Mouse (Mus musculus) forebrain, embryonic 12.5 days (tissue): ENCODE results near the gene Klhdc10. TPM values are rescaled to one million over a fixed set of nuclear protein-coding genes. Genes with fewer than 3 reads are reported as not detected.
A peak's percentile ranks its signal among the peaks of the same experiment; 100 is the strongest.

Source experiments
- ATAC-seq: fragments of 200-750 bp; cut with Nextera tagmentation; 2 replicates; pipeline ENCODE4 v1.8.0; 2017; ENCODE audit warnings: moderate TSS enrichment; ENCODE audit not compliant: low FRiP score
- H3K27ac ChIP-seq: fragments of 300-500 bp; sonication (generic); 2 replicates; pipeline ENCODE4 v1.5.1; 2016; ENCODE audit warnings: mild to moderate bottlenecking
- H3K27me3 ChIP-seq: fragments of 300-500 bp; sonication (generic); 2 replicates; pipeline ENCODE4 v1.6.1; 2016; ENCODE audit warnings: mild to moderate bottlenecking
- H3K36me3 ChIP-seq: fragments of 300-500 bp; sonication (generic); replicated peaks from 2 replicates; pipeline ENCODE4 v1.6.1; 2016; ENCODE audit warnings: mild to moderate bottlenecking
- H3K4me1 ChIP-seq: fragments of 300-500 bp; sonication (generic); 2 replicates; pipeline ENCODE4 v1.6.1; 2016
- H3K4me2 ChIP-seq: fragments of 300-500 bp; sonication (generic); 2 replicates; pipeline ENCODE4 v1.6.1; 2016; ENCODE audit warnings: mild to moderate bottlenecking, moderate library complexity
- H3K4me3 ChIP-seq: fragments of 300-500 bp; sonication (generic); replicated peaks from 2 replicates; pipeline ENCODE4 v1.5.1; 2016; ENCODE audit warnings: mild to moderate bottlenecking
- H3K9ac ChIP-seq: fragments of 300-500 bp; sonication (generic); 2 replicates; pipeline ENCODE4 v1.6.1; 2016; ENCODE audit warnings: mild to moderate bottlenecking
- H3K9me3 ChIP-seq: fragments of 300-500 bp; sonication (generic); 2 replicates; pipeline ENCODE4 v1.6.1; 2016
- WGBS: fragments of 180-500 bp; shearing (Covaris S2); methylation state at CpG from one replicate; pipeline ENCODE4 v1.1.7; 2016; 5-methylcytosine and 5-hydroxymethylcytosine counted together
- polyA plus RNA-seq: library from polyadenylated mRNA; unstranded; fragments of >200 nt; fragmentation: Nextera tagmentation; extraction: Ambion mirVana; gene quantifications from 2 replicates; pipeline ENCODE4 v1.2.1, GENCODE M21; 2016

Gene Klhdc10
- polyA plus RNA-seq, 1 experiment from 2014 or later, result 43.1 TPM

DNA sequence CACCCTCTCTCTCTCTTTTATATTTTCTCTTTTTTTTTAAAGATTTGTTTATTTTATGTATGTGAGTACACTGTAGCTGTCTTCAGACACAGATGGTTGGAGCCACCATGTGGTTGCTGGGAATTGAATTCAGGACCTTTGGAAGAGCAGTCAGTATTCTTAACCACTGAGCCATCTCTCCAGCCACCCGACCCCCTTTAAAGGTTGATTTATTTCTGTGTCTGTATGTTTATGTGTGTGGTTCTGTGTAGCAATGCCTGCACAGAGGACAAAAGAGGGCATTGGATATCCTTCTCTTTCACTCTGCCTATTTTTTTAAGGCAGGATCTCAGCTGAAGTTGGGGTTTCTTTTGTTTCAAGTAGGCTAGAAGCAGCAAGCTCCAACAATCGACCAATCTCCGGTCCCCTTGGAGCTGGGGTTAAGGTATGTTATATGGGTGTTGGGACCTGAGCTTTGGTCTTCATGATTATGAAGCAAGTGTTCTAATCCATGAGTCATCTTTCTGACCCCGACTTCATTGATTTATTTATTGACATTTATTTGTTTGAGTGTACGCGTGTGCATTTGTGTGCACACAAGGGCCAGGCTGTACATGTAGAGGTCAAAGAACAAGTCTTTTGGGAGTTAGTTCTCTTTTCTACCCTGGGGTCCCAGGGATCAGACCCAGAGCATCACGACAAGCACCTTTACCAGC, 7.9 kb downstream of the Klhdc10 start:
- Histone ChIP-seq H3K27me3 (no peaks in the 10 kb centered on the region), H3K4me2 (no peak overlapping the region)
- 94% methylated on average over 7 of the region's 7 CpGs for WGBS

DNA sequence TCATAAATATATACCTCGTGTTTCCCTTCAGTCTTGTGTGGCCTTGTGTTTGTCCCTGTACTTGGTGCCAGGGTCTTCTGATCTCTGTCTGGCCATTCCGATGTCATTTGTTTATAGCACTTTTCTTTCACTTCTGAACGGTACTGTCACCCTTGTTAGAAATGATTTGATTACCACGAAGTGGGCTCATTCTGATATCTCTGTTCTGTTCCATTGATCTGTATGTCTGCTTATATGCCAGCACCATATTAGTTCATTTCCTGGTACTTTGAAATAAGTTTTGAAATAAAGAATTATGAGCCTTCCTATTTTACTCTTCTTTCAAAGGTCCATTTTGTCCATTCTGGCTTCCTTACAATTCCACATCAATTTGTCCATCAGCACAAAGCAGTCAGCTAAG, 9.6 kb downstream of the Klhdc10 start:
- Histone ChIP-seq H3K36me3 (no peaks in the 10 kb centered on the region), H3K9ac (no peak overlapping the region), H3K4me3 (no peak overlapping the region), H3K27ac (no peak overlapping the region), H3K27me3 (no peaks in the 10 kb centered on the region), H3K9me3 (no peaks in the 10 kb centered on the region), H3K4me1 (no peaks in the 10 kb centered on the region), H3K4me2 (no peak overlapping the region)
- WGBS, result 89% methylated on average over 4 of the region's 4 CpGs
- no peak for ATAC-seq

More for the DNA sequence above, 7.9 kb downstream of the Klhdc10 start:
- no peak overlapping the region for H3K4me3 ChIP-seq
- no peaks in the 10 kb centered on the region for H3K36me3 ChIP-seq
- H3K9me3 ChIP-seq, result no peaks in the 10 kb centered on the region
- H3K9ac ChIP-seq, result no peak overlapping the region
- no peak for ATAC-seq
- no peak overlapping the region for H3K27ac ChIP-seq
- peaks cover under 1% of the 10 kb centered on the region; the same call in 1 of the 2 replicates for H3K4me1 ChIP-seq

DNA sequence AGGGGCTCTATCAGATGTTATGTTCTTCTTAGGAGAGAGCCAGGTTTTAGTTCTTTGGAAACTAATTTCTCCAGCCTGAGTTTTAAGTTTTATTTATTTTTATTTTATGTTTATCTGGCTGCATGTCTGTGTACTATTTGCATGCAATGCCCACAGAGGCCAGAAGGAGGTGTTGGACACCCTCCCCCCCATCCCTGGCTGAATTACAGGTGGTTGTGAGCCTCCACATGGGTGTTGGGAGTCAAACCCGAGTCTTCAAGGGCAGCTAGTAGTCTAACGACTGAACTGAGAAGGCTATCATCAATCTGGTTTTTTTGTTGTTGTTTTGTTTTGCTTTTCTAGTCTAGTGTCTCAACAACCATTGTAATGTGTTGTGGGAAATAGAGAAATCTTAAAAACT, 14.5 kb downstream of the Klhdc10 start:
- Histone ChIP-seq H3K4me2 (no peak overlapping the region), H3K9me3 (no peaks in the 10 kb centered on the region), H3K4me3 (no peak overlapping the region), H3K36me3 (peaks cover 7% of the 10 kb centered on the region), H3K27ac (no peak overlapping the region), H3K4me1 (no peaks in the 10 kb centered on the region), H3K27me3 (no peaks in the 10 kb centered on the region), H3K9ac (no peak overlapping the region)
- 96% methylated on average over 2 of the region's 2 CpGs for WGBS
- no peak for ATAC-seq

DNA sequence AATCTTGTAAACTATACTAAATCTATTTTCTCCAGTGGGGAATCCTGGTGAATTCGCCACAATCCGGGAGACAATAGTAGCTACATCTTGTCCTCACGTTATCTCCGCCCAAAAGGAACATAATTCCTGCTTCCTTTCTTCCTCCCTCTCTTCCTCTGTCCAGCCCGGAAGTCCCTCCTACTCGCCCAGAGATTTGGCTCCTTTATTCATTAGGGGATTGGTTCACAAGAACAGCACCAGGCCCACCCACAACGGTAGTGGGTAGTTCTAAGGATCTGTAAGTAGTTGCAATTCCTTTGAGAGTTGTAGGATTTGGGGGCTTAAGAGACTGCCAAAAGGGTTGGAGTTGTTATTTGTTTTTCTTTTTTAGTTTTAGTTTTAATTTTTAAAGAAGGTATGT, 15.1 kb downstream of the Klhdc10 start:
- H3K4me3 ChIP-seq, result no peak overlapping the region
- H3K27me3 ChIP-seq, result no peaks in the 10 kb centered on the region
- H3K4me1 ChIP-seq, result no peaks in the 10 kb centered on the region
- H3K27ac ChIP-seq, result no peak overlapping the region
- ATAC-seq, result no peak
- no peak overlapping the region for H3K4me2 ChIP-seq
- H3K36me3 ChIP-seq, result peaks cover 12% of the 10 kb centered on the region
- H3K9me3 ChIP-seq, result no peaks in the 10 kb centered on the region
- H3K9ac ChIP-seq, result no peak overlapping the region
- WGBS, result 92% methylated on average over 7 of the region's 7 CpGs

DNA sequence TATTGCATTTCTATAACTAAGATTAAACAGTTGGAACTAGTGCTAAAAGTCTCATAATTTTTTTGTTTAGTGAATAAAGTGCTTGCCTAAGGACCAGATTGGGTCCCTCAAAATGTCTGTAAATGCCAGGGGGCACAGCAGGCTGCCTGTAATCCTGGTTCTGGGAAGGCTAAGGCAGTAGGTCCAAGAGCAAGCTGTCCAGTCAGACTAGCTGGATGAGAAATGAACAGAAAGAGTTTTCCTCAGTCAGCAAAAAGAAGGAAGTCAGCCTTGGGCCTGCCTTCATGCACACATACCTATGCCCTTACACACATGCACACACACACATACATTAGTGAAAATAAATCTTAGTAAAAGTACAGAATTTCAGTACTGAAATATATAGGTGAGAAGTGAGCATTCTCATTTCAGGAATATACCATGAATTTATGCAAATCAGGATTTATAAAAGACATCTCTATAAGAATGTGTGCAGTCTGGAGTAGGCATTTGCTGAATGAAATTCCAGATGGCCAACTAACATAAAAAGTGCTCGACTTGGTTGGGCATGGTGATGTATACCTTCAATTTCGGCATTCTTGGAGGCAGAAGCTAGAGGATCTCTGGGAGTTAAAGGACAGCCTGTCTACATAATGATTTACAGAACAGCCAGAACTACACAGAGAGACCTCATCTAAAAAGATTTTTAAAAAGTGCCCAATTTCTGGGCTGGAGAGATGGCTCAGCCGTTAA, 31.0 kb downstream of the Klhdc10 start:
- ATAC-seq, result no peak
- Histone ChIP-seq H3K9ac (no peak overlapping the region), H3K4me2 (no peak overlapping the region), H3K27me3 (no peaks in the 10 kb centered on the region), H3K36me3 (0 out of 2 replicates have a peak, but pooled peaks cover 4% of the 10 kb centered on the region), H3K9me3 (no peaks in the 10 kb centered on the region), H3K4me1 (no peaks in the 10 kb centered on the region), H3K4me3 (no peak overlapping the region), H3K27ac (no peak overlapping the region)
- 82% methylated on average over 3 of the region's 3 CpGs for WGBS

DNA sequence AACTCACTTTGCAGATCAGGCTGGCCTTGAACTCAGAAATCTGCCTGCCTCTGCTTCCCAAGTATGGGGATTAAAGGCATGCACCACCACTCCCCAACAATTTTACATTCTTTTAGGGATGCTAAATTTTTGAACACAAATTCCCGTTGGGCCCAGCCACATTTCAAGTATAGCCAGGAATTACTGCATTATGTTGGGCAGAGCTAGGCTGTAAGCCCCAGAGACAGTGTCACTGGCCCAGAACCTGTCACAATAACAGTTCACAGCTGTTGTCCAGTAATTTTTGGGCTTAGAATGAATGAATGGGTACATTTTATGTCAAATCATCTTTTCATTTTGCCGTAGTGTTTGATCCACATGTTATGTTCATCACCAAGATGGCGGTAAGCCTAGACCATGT, 34.8 kb downstream of the Klhdc10 start:
- H3K9ac ChIP-seq, result no peak overlapping the region
- no peaks in the 10 kb centered on the region for H3K4me1 ChIP-seq
- no peak overlapping the region for H3K4me2 ChIP-seq
- H3K36me3 ChIP-seq, result peaks cover 19% of the 10 kb centered on the region
- H3K27me3 ChIP-seq, result no peaks in the 10 kb centered on the region
- H3K4me3 ChIP-seq, result no peak overlapping the region
- H3K9me3 ChIP-seq, result no peaks in the 10 kb centered on the region
- no peak overlapping the region for H3K27ac ChIP-seq
- no peak for ATAC-seq
- 95% methylated on average over 3 of the region's 3 CpGs for WGBS

DNA sequence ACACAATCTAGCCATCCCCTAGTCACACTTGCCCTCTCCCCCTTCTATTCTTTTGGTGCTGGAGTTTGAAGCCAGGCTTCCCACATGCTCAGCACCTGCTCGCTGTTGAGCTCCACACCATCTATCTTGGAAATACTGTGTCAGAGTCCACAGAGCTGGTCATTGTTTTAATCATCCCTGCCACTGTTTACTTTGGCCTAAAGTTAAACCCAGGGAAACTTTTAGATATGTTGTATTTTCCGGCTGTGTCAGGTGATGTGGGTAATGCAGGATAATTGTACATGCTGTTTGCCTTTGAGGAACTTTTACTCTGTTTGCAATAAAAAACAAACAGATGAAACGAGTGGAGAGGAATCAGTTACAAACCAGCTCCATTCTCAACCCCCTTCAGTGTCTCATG, 35.4 kb downstream of the Klhdc10 start:
- Histone ChIP-seq H3K36me3 (peaks cover 25% of the 10 kb centered on the region), H3K27ac (no peak overlapping the region), H3K27me3 (no peaks in the 10 kb centered on the region), H3K9me3 (no peaks in the 10 kb centered on the region), H3K4me1 (no peaks in the 10 kb centered on the region), H3K9ac (no peak overlapping the region), H3K4me3 (no peak overlapping the region), H3K4me2 (no peak overlapping the region)
- 92% methylated on average over 3 of the region's 3 CpGs for WGBS
- no peak for ATAC-seq

DNA sequence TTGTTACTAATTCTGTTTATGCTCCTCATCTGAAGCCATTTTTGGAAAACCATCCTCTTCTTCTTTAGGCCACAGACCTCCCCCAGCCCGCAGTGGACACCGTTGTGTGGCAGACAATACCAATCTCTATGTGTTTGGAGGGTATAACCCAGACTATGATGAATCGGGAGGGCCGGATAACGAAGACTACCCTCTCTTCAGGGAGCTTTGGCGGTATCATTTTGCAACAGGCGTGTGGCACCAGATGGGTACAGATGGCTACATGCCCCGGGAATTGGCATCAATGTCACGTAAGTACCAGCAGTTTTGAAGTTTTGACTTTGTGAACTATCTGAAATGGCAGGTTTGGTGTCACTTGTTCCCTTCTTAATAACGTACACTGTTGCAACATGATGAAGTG, 37.9 kb downstream of the Klhdc10 start:
- H3K27me3 ChIP-seq, result no peaks in the 10 kb centered on the region
- H3K4me1 ChIP-seq, result no peaks in the 10 kb centered on the region
- WGBS, result 96% methylated on average over 10 of the region's 10 CpGs
- no peaks in the 10 kb centered on the region for H3K9me3 ChIP-seq
- peaks cover 45% of the 10 kb centered on the region for H3K36me3 ChIP-seq
- no peak overlapping the region for H3K27ac ChIP-seq
- H3K9ac ChIP-seq, result no peak overlapping the region
- H3K4me2 ChIP-seq, result no peak overlapping the region
- ATAC-seq, result no peak
- no peak overlapping the region for H3K4me3 ChIP-seq

DNA sequence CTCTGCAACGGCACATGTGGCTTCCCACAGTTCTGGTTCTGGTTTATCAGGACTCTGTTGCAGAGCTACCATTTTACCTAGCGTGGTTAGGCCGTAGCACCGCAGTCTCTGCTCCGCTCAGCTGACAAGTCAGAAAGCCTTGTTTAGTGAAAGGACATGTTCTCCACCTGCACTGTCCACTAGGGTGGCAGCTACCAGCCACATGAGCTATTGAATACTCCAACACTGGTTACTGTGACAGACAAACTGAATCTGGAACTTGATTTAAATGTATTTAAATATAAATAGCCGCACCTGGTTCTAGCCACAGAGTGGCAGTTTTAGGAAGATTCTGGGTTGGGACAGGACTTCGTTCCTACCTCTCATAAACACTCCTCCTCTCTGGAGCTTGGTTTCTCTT, 55.3 kb downstream of the Klhdc10 start:
- H3K9me3 ChIP-seq, result no peaks in the 10 kb centered on the region
- H3K27me3 ChIP-seq, result no peaks in the 10 kb centered on the region
- H3K4me3 ChIP-seq, result no peak overlapping the region
- no peak overlapping the region for H3K27ac ChIP-seq
- H3K36me3 ChIP-seq, result peaks cover 30% of the 10 kb centered on the region
- 95% methylated on average over 7 of the region's 7 CpGs for WGBS
- no peak for ATAC-seq
- H3K4me2 ChIP-seq, result no peak overlapping the region
- H3K4me1 ChIP-seq, result peaks cover 30% of the 10 kb centered on the region
- no peak overlapping the region for H3K9ac ChIP-seq

DNA sequence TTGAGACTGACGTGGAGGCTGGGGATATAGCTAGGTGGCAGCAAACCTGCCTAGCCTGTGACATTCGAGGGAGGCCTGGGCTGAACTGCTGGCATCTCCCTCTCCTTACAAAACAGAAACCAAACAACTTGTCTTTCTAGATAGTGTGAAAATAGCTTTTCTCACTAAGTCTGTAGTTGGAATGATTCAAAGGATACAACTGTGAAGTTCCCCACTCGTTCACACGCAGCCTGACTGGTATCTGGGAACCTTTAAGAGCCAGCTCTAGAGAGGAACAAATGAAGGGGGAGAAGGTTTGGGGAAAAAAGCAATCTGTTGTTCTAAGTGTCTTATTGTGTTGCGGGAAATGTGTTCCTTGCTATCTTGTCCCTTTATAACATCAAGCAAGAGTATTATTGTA, 57.0 kb downstream of the Klhdc10 start:
- no peak overlapping the region for H3K9ac ChIP-seq
- H3K4me3 ChIP-seq, result no peak overlapping the region
- H3K9me3 ChIP-seq, result no peaks in the 10 kb centered on the region
- no peak for ATAC-seq
- no peak overlapping the region for H3K4me2 ChIP-seq
- H3K36me3 ChIP-seq, result peaks cover 20% of the 10 kb centered on the region
- peaks cover 5% of the 10 kb centered on the region; the same call in 1 of the 2 replicates for H3K27me3 ChIP-seq
- H3K4me1 ChIP-seq, result peaks cover 37% of the 10 kb centered on the region
- 85% methylated on average over 5 of the region's 5 CpGs for WGBS
- H3K27ac ChIP-seq, result peak overlapping the region; percentile 51

DNA sequence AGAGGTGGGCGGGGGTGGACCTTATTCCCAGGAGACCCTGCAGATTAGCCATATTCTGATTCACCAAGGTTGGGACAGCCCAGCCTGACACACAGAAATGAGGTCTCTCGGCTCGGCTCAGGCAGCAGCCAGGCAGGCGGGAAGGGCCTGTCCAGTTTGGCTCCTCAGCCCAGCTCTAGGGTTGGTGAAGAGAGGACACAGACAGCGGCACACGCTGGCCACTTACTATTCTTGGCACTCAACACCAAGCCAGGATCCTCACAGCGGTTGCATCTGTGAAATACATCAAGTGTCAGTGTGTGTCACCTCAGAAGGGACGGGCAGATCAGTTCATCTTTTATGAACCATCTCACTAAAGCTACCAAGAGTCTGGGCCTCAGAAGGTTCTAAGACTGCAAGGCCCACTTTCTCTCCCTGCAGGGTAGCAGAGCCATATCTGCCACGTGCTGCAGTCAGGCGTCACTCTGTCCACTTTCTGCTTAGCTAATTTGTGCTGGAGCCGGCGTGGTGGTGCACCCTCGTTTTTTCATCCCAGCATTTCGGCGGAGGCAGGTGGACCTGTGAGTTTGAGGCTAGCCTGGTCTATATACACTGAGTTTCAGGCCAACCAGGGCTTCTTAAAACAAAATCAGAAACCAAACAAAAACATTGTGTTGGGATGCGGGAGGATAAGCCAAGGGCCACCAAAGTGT, 57.5 kb downstream of the Klhdc10 start:
- Histone ChIP-seq H3K36me3 (peaks cover 18% of the 10 kb centered on the region), H3K27ac (peak overlapping the region; percentile 99), H3K9ac (peak overlapping the region; percentile 71), H3K27me3 (peaks cover 5% of the 10 kb centered on the region; the same call in 1 of the 2 replicates), H3K4me2 (peak overlapping the region; percentile 63), H3K4me3 (peak overlapping the region; percentile 45), H3K4me1 (peaks cover 37% of the 10 kb centered on the region), H3K9me3 (no peaks in the 10 kb centered on the region)
- WGBS, result 73% methylated on average over 16 of the region's 16 CpGs
- ATAC-seq, result no peak
